ENCODE assay signal across 24 mouse cellular contexts in genomic region chr7:98544556-98544955, GRCm38 (mm10). TPM values are rescaled to one million over a fixed set of nuclear protein-coding genes. Genes with fewer than 3 reads are reported as not detected.
DNase-seq lines count a peak whose midpoint lies in the region; ATAC-seq and TF ChIP-seq lines count a peak whose summit lies in the region.
"Had no signal": no experiment of that assay in that cellular context is flagged by ENCODE, and none has a peak within 500 bp of the region (broad histone marks: within the 10 kb centered on the region; RNA-seq: fewer than 3 reads in every experiment).

No protein-coding gene starts in this region.

- WGBS in lung, adult 2 months, result 35% methylated on average over 3 of the region's 3 CpGs

- peak overlapping the region; percentile 40; the same call in 1 of the 2 replicates for H3K27ac ChIP-seq in gastrocnemius, adult 2 months
- H3K27ac ChIP-seq: embryonic facial prominence, embryonic 15.5 days; forebrain, embryonic 10.5 days; heart, embryonic 13.5 days; hindbrain, embryonic 15.5 days; kidney, postnatal 0 days; limb, embryonic 13.5 days; liver, embryonic 13.5 days; midbrain, embryonic 13.5 days had no signal

- TF ChIP-seq CTCF in gastrocnemius, adult 2 months (IDR thresholded peaks at IDR 0.05), result no peak
- no peak for TF ChIP-seq CTCF in lung, adult 2 months (IDR thresholded peaks at IDR 0.05; ENCODE audit: insufficient read depth, low read length)

- no peak for DNase-seq in gastrocnemius, adult 2 months
- no peak for DNase-seq in gastrocnemius, adult 8-10 months (ENCODE audit: low spot score in 2 of 2)
- peak; percentile 30 to 46 for DNase-seq in lung, postnatal 4 days
- DNase-seq in lung, adult 2 months, result no peak
- no peak for DNase-seq in thymus, postnatal 10 days (ENCODE audit: low spot score in 2 of 2)
- no peak for DNase-seq in kidney, adult 9 months
- DNase-seq: adrenal gland, adult 8-10 months; embryo, embryonic 11 days; forebrain, postnatal 0 days; kidney, adult 11 months; liver, embryonic 13.5 days; lung, postnatal 14 days; right cerebral cortex, postnatal 14 days; thymus, postnatal 14 days had no signal

- no peak overlapping the region for H3K4me3 ChIP-seq in gastrocnemius, adult 2 months
- no peak overlapping the region for H3K4me3 ChIP-seq in lung, adult 2 months (replicated peaks; ENCODE audit: extremely low read depth, low read depth, low read length)
- H3K4me3 ChIP-seq: embryonic facial prominence, embryonic 15.5 days; forebrain, embryonic 10.5 days; heart, embryonic 13.5 days; hindbrain, embryonic 15.5 days; limb, embryonic 13.5 days; liver, embryonic 13.5 days; midbrain, embryonic 13.5 days had no signal

- intact Hi-C loops in gastrocnemius, adult 2 months (cut with DNase I), result no loop called here

- peaks cover 11% of the 10 kb centered on the region for H3K4me1 ChIP-seq in lung, adult 2 months (ENCODE audit: control insufficient read depth, insufficient read depth, low read length)
- H3K4me1 ChIP-seq: hindbrain, embryonic 15.5 days; liver, embryonic 13.5 days; midbrain, embryonic 13.5 days had no signal

- peak; percentile 36 for ATAC-seq in activated CD4-positive, CD25-positive, alpha-beta regulatory T cell, adult 4 months
- ATAC-seq in megakaryocyte-erythroid progenitor cell, adult 5-6 weeks (replicated peaks; ENCODE audit: low FRiP score, low TSS enrichment, poor library complexity, severe bottlenecking), result peak; percentile 57; the same call in 1 of the 2 replicates
- ATAC-seq: forebrain, postnatal 0 days; midbrain, embryonic 13.5 days had no signal

- no peak for TF ChIP-seq POLR2A in lung, adult 2 months (IDR thresholded peaks at IDR 0.05; ENCODE audit: borderline replicate concordance, extremely low read depth, low read depth, low read length)

RNA-seq across cellular contexts. Expression of gene Lrrc32, which starts 55.5 kb away (rescaled TPM):
- 1 to 10 TPM; 3.7 to 4.6 TPM for total RNA-seq in gastrocnemius, adult 2 months (2021)
- 1 to 10 TPM; 2.4 to 6.1 (median 2.9) TPM for total RNA-seq in gastrocnemius, adult 8-10 months (2022)
- polyA plus RNA-seq in lung, adult 2 months (2012; rRNA removed), result 38.4 and 49.3 TPM in 2 replicates
- polyA plus RNA-seq in activated CD4-positive, CD25-positive, alpha-beta regulatory T cell, adult 4 months (2017; shearing (Covaris generic)), result 10 to 100 TPM; 57.2 to 89.2 TPM
- total RNA-seq in megakaryocyte-erythroid progenitor cell, adult 5-6 weeks (2014; fragmentation: Nextera tagmentation), result not detected in 2 replicates
- not detected in 2 replicates for total RNA-seq in megakaryocyte-erythroid progenitor cell, adult 5-6 weeks (2017)
- total RNA-seq: granulocyte monocyte progenitor cell, adult 5-6 weeks had no signal

Comparison
In these comparisons a context has a peak if more than half of its experiments do, and no peak if none do; other contexts are left out.
1. DNase-seq: peak in lung, postnatal 4 days (2 of 2); none in gastrocnemius, adult 2 months (single experiment), gastrocnemius, adult 8-10 months (0 of 2), lung, adult 2 months (single experiment), thymus, postnatal 10 days (0 of 2) and kidney, adult 9 months (single experiment).